ENCODE assay signal across 8 mouse cellular contexts in the genomic region with DNA sequence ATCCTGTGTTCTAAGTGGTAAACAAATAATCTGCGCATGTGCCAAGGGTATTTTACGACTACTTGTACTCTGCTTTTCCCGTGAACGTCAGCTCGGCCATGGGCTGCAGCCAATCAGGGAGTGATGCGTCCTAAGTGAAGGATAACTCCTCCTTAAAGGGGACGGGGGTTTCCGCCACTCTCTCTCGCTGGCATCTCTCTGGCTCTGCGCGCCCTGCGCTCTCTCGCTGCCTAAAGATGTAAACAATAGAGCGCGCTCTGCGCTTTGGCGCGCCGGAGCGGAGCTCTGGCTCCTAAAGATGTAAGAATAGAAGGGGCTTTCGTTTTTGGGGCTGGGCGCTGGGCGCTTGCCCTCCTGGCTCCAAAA.
DNase-seq lines count a peak whose midpoint lies in the region; ATAC-seq and TF ChIP-seq lines count a peak whose summit lies in the region.
"Not testable (repeated sequence)": the region's sequence is repeated elsewhere in the genome, so short reads cannot be mapped to it uniquely, and the experiment has no call there.

No protein-coding gene starts in this region.

- in situ Hi-C loops in CH12.LX (cut with MboI; ENCODE audit: low pct_ligation_motif_present, low pct_unique_long_range_greater_than_20kb, low sequenced_read_pairs) = loop anchor here (5.0 kb wide), 1 partner anchor 117 kb away; no protein-coding TSS in a partner anchor

- peak; percentile 54; the same call in 1 of the 2 replicates for TF ChIP-seq POLR2A in CH12.LX (IDR thresholded peaks at IDR 0.05; ENCODE audit: low read depth, low read length)

- TF ChIP-seq EP300 in CH12.LX (IDR thresholded peaks at IDR 0.05; ENCODE audit: low read length) = not testable (repeated sequence)

- not testable (repeated sequence) for H3K27me3 ChIP-seq in CH12.LX (replicated peaks); limb, embryonic 15.5 days; midbrain, embryonic 14.5 days (ENCODE audit: control insufficient read depth, insufficient read depth, low read length); splenic B cell, adult 2 months (ENCODE audit: control insufficient read depth, insufficient read depth, low read length, poor library complexity, severe bottlenecking)

- not testable (repeated sequence) for H3K4me2 ChIP-seq in CH12.LX (ENCODE audit: insufficient read depth, low read depth, poor library complexity, severe bottlenecking)
- H3K4me2 ChIP-seq in limb, embryonic 15.5 days = peak overlapping the region; percentile 57
- H3K4me2 ChIP-seq in midbrain, embryonic 14.5 days (ENCODE audit: low read length) = peak overlapping the region; percentile 57

- H3K27ac ChIP-seq in CH12.LX (ENCODE audit: insufficient read depth, low read depth) = not testable (repeated sequence)
- H3K27ac ChIP-seq in limb, embryonic 15.5 days = peak overlapping the region; percentile 69
- H3K27ac ChIP-seq in midbrain, embryonic 14.5 days (replicated peaks; ENCODE audit: low read depth, low read length) = peak overlapping the region; percentile 85

- H3K79me2 ChIP-seq in CH12.LX (replicated peaks; ENCODE audit: control insufficient read depth, extremely low read depth, insufficient read depth, poor library complexity, severe bottlenecking) = not testable (repeated sequence)

- WGBS in limb, embryonic 15.5 days = 19% methylated on average over 23 of the region's 23 CpGs
- 23% methylated on average over 22 of the region's 23 CpGs for WGBS in midbrain, embryonic 14.5 days

- not testable (repeated sequence) for DNase-seq in CH12.LX (ENCODE audit: extremely low read depth)
- peak; percentile 38 for DNase-seq in cerebellum, adult 8-10 months
- peak; percentile 31 to 62 for DNase-seq in frontal cortex, postnatal 10 days (ENCODE audit: low spot score in 2 of 2)
- peak; percentile 12 to 20 for DNase-seq in heart, postnatal 36 days
- DNase-seq in kidney, postnatal 14 days = peak; percentile 44
- DNase-seq in midbrain, embryonic 14.5 days = peak; percentile 62
- DNase-seq in splenic B cell, adult 2 months (ENCODE audit: low read depth, low spot score) = peak; percentile 71

- H3K9me3 ChIP-seq in CH12.LX (replicated peaks; ENCODE audit: low read length); limb, embryonic 15.5 days; midbrain, embryonic 14.5 days (ENCODE audit: control insufficient read depth, low read length): not testable (repeated sequence)

- dilution Hi-C loops in CH12.LX (cut with MboI; ENCODE audit: extremely low pct_ligation_motif_present, extremely low pct_unique_long_range_greater_than_20kb, low sequenced_read_pairs) = not testable (repeated sequence)

- peak; percentile 7 for TF ChIP-seq RAD21 in CH12.LX (IDR thresholded peaks at IDR 0.05; ENCODE audit: low read depth, low read length)

- peak overlapping the region; percentile 82 for H3K9ac ChIP-seq in CH12.LX (ENCODE audit: insufficient read depth, low read depth)
- H3K9ac ChIP-seq in limb, embryonic 15.5 days = peak overlapping the region; percentile 44
- peak overlapping the region; percentile 58 for H3K9ac ChIP-seq in midbrain, embryonic 14.5 days (replicated peaks; ENCODE audit: low read length)

- peak overlapping the region in 2 of 3 experiments; percentile 53 to 59 for H3K4me3 ChIP-seq in CH12.LX (replicated peaks in 1 of 3; ENCODE audit: low read depth in 2 of 3, low read length in 2 of 3, poor library complexity in 1 of 3)
- peak overlapping the region; percentile 47 for H3K4me3 ChIP-seq in limb, embryonic 15.5 days
- H3K4me3 ChIP-seq in midbrain, embryonic 14.5 days (replicated peaks; ENCODE audit: low read depth, low read length) = peak overlapping the region; percentile 42

- intact Hi-C loops in heart, postnatal 36 days (cut with DNase I) = not testable (repeated sequence)

- not testable (repeated sequence) for TF ChIP-seq CTCF in CH12.LX (conservative IDR thresholded peaks at IDR 0.05 in 1 of 2, IDR thresholded peaks at IDR 0.05 in 1 of 2; ENCODE audit: low read depth in 2 of 2, low read length in 2 of 2)

- peaks cover 8 to 16% of the 10 kb centered on the region in 2 experiments for H3K4me1 ChIP-seq in CH12.LX (ENCODE audit: control insufficient read depth in 1 of 2, insufficient read depth in 2 of 2)
- not testable (repeated sequence) for H3K4me1 ChIP-seq in limb, embryonic 15.5 days; midbrain, embryonic 14.5 days (ENCODE audit: control insufficient read depth, insufficient read depth, low read length)

- ATAC-seq in limb, embryonic 15.5 days (ENCODE audit: insufficient number of reproducible peaks, low FRiP score, low TSS enrichment, low read depth) = not testable (repeated sequence)
- peak; percentile 62 for ATAC-seq in midbrain, embryonic 14.5 days (ENCODE audit: low FRiP score, low TSS enrichment)

- not testable (repeated sequence) for H3K36me3 ChIP-seq in CH12.LX (replicated peaks in 1 of 2; ENCODE audit: control insufficient read depth in 1 of 2, insufficient read depth in 1 of 2, low read length in 1 of 2); limb, embryonic 15.5 days; midbrain, embryonic 14.5 days (ENCODE audit: control insufficient read depth, insufficient read depth, low read length); splenic B cell, adult 2 months (ENCODE audit: control insufficient read depth, insufficient read depth, low read length, poor library complexity, severe bottlenecking)

TF ChIP-seq in CH12.LX, 34 proteins besides CTCF, POLR2A, EP300 and RAD21:
- TF ChIP-seq NRF1 (IDR thresholded peaks at IDR 0.05; ENCODE audit: low read depth, low read length) (peak; percentile 74), HCFC1 (IDR thresholded peaks at IDR 0.05; ENCODE audit: low read depth, low read length) (peak; percentile 63), MAZ (IDR thresholded peaks at IDR 0.05; ENCODE audit: low read depth, low read length) (0 out of 2 replicates have a peak, but pooled peaks have one; percentile 32)
